Mouse (Mus musculus) embryonic fibroblast, embryonic 13.5 days (primary cell): ENCODE results near the gene Bzw1.

Source experiments
- CTCF ChIP-seq: IDR thresholded peaks from 2 replicates; pipeline ENCODE4 v1.5.1; 2011; ENCODE audit warnings: mild to moderate bottlenecking, control low read depth, low read length, moderate library complexity, borderline replicate concordance; ENCODE audit not compliant: insufficient read depth
- POLR2A ChIP-seq: IDR thresholded peaks from 2 replicates; pipeline ENCODE4 v1.6.1; 2011; ENCODE audit warnings: low read depth, mild to moderate bottlenecking, control low read depth, low read length, moderate library complexity

GRCm38 (mm10) chr1:58366737-58367471 lies 25.8 kb upstream of the Bzw1 start:
- no peak for TF ChIP-seq CTCF
- TF ChIP-seq POLR2A, result no peak
